Mouse (Mus musculus) hindbrain, embryonic 12.5 days (tissue): Measurements from ENCODE around the gene Praf2. TPM values are rescaled to one million over a fixed set of nuclear protein-coding genes. Genes with fewer than 3 reads are reported as not detected.
"Not testable (repeated sequence)": the region's sequence is repeated elsewhere in the genome, so short reads cannot be mapped to it uniquely, and the experiment has no call there.

ENCODE experiments used
- ATAC-seq: fragments of 200-750 bp; cut with Nextera tagmentation; 2 replicates; pipeline ENCODE4 v1.8.0; 2017; ENCODE audit warnings: moderate TSS enrichment; ENCODE audit not compliant: low FRiP score
- H3K27ac ChIP-seq: fragments of 300-500 bp; sonication (generic); 2 replicates; pipeline ENCODE4 v1.5.1; 2016; ENCODE audit warnings: mild to moderate bottlenecking
- H3K27me3 ChIP-seq: fragments of 300-500 bp; sonication (generic); 2 replicates; pipeline ENCODE4 v1.6.1; 2016; ENCODE audit warnings: mild to moderate bottlenecking
- H3K36me3 ChIP-seq: fragments of 300-500 bp; sonication (generic); 2 replicates; pipeline ENCODE4 v1.6.1; 2016; ENCODE audit warnings: mild to moderate bottlenecking
- H3K4me1 ChIP-seq: fragments of 300-500 bp; sonication (generic); 2 replicates; pipeline ENCODE4 v1.6.1; 2016
- H3K4me2 ChIP-seq: fragments of 300-500 bp; sonication (generic); replicated peaks from 2 replicates; pipeline ENCODE4 v1.6.1; 2016; ENCODE audit warnings: mild to moderate bottlenecking
- H3K4me3 ChIP-seq: fragments of 300-500 bp; sonication (generic); 2 replicates; pipeline ENCODE4 v1.5.1; 2016; ENCODE audit warnings: mild to moderate bottlenecking
- H3K9ac ChIP-seq: fragments of 300-500 bp; sonication (generic); 2 replicates; pipeline ENCODE4 v1.6.1; 2016; ENCODE audit warnings: mild to moderate bottlenecking, moderate library complexity
- H3K9me3 ChIP-seq: fragments of 300-500 bp; sonication (generic); replicated peaks from 2 replicates; pipeline ENCODE4 v1.6.1; 2016; ENCODE audit warnings: mild to moderate bottlenecking
- WGBS: fragments of 180-500 bp; shearing (Covaris S2); methylation state at CpG from one replicate; pipeline ENCODE4 v1.1.7; 2016; 5-methylcytosine and 5-hydroxymethylcytosine counted together
- polyA plus RNA-seq: library from polyadenylated mRNA; unstranded; fragments of >200 nt; fragmentation: Nextera tagmentation; extraction: Ambion mirVana; gene quantifications from 2 replicates; pipeline ENCODE4 v1.2.1, GENCODE M21; 2016

Gene Praf2
- polyA plus RNA-seq, 1 experiment from 2014 or later: 86.0 TPM

GRCm38 (mm10) chrX:7741103-7741502, 12.9 kb downstream of the Praf2 start:
- Histone ChIP-seq H3K9me3 (no peaks in the 10 kb centered on the region), H3K36me3 (0 out of 2 replicates have a peak, but pooled peaks cover 11% of the 10 kb centered on the region), H3K4me2 (no peak overlapping the region), H3K9ac (no peak overlapping the region), H3K27ac (no peak overlapping the region), H3K4me1 (no peaks in the 10 kb centered on the region), H3K27me3 (no peaks in the 10 kb centered on the region), H3K4me3 (no peak overlapping the region)
- ATAC-seq: no peak
- WGBS: 79% methylated on average over 5 of the region's 5 CpGs

GRCm38 (mm10) chrX:7743470-7743869, 15.2 kb downstream of the Praf2 start:
- H3K27me3 ChIP-seq: no peaks in the 10 kb centered on the region
- 47% methylated on average over 5 of the region's 5 CpGs for WGBS
- no peak overlapping the region for H3K4me3 ChIP-seq
- H3K27ac ChIP-seq: no peak overlapping the region
- no peaks in the 10 kb centered on the region for H3K36me3 ChIP-seq
- no peak for ATAC-seq
- no peaks in the 10 kb centered on the region for H3K9me3 ChIP-seq
- no peak overlapping the region for H3K9ac ChIP-seq
- no peak overlapping the region for H3K4me2 ChIP-seq
- H3K4me1 ChIP-seq: no peaks in the 10 kb centered on the region

- 56% methylated on average over 1 of the region's 1 CpGs for WGBS
- no peak for ATAC-seq
These were observed 16.7 kb downstream of the Praf2 start for GRCm38 (mm10) chrX:7744940-7745339.

GRCm38 (mm10) chrX:7745429-7745828, 17.2 kb downstream of the Praf2 start:
- WGBS: 92% methylated on average over 8 of the region's 8 CpGs
- Histone ChIP-seq H3K36me3 (no peaks in the 10 kb centered on the region), H3K4me1 (0 out of 2 replicates have a peak, but pooled peaks cover 3% of the 10 kb centered on the region), H3K4me2 (no peak overlapping the region), H3K4me3 (no peak overlapping the region), H3K27ac (no peak overlapping the region), H3K9ac (no peak overlapping the region), H3K9me3 (no peaks in the 10 kb centered on the region), H3K27me3 (no peaks in the 10 kb centered on the region)
- ATAC-seq: no peak

More at GRCm38 (mm10) chrX:7744940-7745339, 16.7 kb downstream of the Praf2 start:
- Histone ChIP-seq H3K4me2 (no peak overlapping the region), H3K9me3 (no peaks in the 10 kb centered on the region), H3K4me3 (no peak overlapping the region), H3K4me1 (0 out of 2 replicates have a peak, but pooled peaks cover 2% of the 10 kb centered on the region), H3K9ac (no peak overlapping the region), H3K27me3 (no peaks in the 10 kb centered on the region), H3K36me3 (no peaks in the 10 kb centered on the region), H3K27ac (no peak overlapping the region)

- peak within 1 kb of the TSS; percentile 52 for H3K4me2 ChIP-seq
- H3K36me3 ChIP-seq: no peaks in the 10 kb centered on the region
- no peaks in the 10 kb centered on the region for H3K27me3 ChIP-seq
- H3K4me1 ChIP-seq: 0 out of 2 replicates have a peak, but pooled peaks cover 3% of the 10 kb centered on the region
- peak within 1 kb of the TSS; percentile 76 for H3K9ac ChIP-seq
- H3K27ac ChIP-seq: no peak within 1 kb of the TSS
- peak; percentile 88 for ATAC-seq
- 11% methylated on average over 44 of the region's 56 CpGs for WGBS
- H3K4me3 ChIP-seq: peak within 1 kb of the TSS; percentile 63
- no peaks in the 10 kb centered on the region for H3K9me3 ChIP-seq
These were observed 22.3 kb downstream of the Praf2 start, which contains the start of gene Ccdc120 for GRCm38 (mm10) chrX:7750432-7751116. Gene Ccdc120 (minus strand): TSS chrX:7750905.

- not testable (repeated sequence) for H3K9me3 ChIP-seq, H3K36me3 ChIP-seq, H3K27ac ChIP-seq, H3K4me2 ChIP-seq, H3K4me1 ChIP-seq, H3K27me3 ChIP-seq, H3K4me3 ChIP-seq, H3K9ac ChIP-seq
- ATAC-seq: 0 out of 2 replicates have a peak, but pooled peaks have one; percentile 47
- WGBS: 13% methylated on average over 3 of the region's 3 CpGs
These were observed 25.4 kb downstream of the Praf2 start for GRCm38 (mm10) chrX:7753627-7754026.

- peak within 1 kb of the TSS; percentile 67 for H3K4me2 ChIP-seq
- peaks cover 7% of the 10 kb centered on the region; the same call in 1 of the 2 replicates for H3K36me3 ChIP-seq
- no peaks in the 10 kb centered on the region for H3K27me3 ChIP-seq
- 27% methylated on average over 33 of the region's 38 CpGs for WGBS
- peak; percentile 95 for ATAC-seq
- peak within 1 kb of the TSS; percentile 62 for H3K4me3 ChIP-seq
- H3K4me1 ChIP-seq: peaks cover 17% of the 10 kb centered on the region; the same call in 1 of the 2 replicates
- H3K27ac ChIP-seq: peak within 1 kb of the TSS; percentile 70
- no peaks in the 10 kb centered on the region for H3K9me3 ChIP-seq
- H3K9ac ChIP-seq: peak within 1 kb of the TSS; percentile 69
These were observed 34.1 kb downstream of the Praf2 start, which contains the start of gene Tfe3 for GRCm38 (mm10) chrX:7762137-7762920. Gene Tfe3 (plus strand): TSS chrX:7762560.

- Histone ChIP-seq H3K27me3 (no peaks in the 10 kb centered on the region), H3K9me3 (no peaks in the 10 kb centered on the region), H3K36me3 (peaks cover 12% of the 10 kb centered on the region; the same call in 1 of the 2 replicates), H3K4me1 (peaks cover 17% of the 10 kb centered on the region; the same call in 1 of the 2 replicates), H3K9ac (peak overlapping the region; percentile 69), H3K4me3 (peak overlapping the region; percentile 62), H3K27ac (peak overlapping the region; percentile 70), H3K4me2 (peak overlapping the region; percentile 67)
- ATAC-seq: peak; percentile 34
- WGBS: 22% methylated on average over 20 of the region's 21 CpGs
These were observed 34.6 kb downstream of the Praf2 start for GRCm38 (mm10) chrX:7762921-7763197.

- peak; percentile 17; the same call in 1 of the 2 replicates for ATAC-seq
- Histone ChIP-seq H3K36me3 (peaks cover 12% of the 10 kb centered on the region; the same call in 1 of the 2 replicates), H3K27me3 (no peaks in the 10 kb centered on the region), H3K4me3 (peak overlapping the region; percentile 62), H3K9me3 (no peaks in the 10 kb centered on the region), H3K9ac (peak overlapping the region; percentile 69), H3K4me1 (peaks cover 17% of the 10 kb centered on the region; the same call in 1 of the 2 replicates), H3K27ac (no peak overlapping the region), H3K4me2 (peak overlapping the region; percentile 67)
- 22% methylated on average over 22 of the region's 22 CpGs for WGBS
These were observed 35.6 kb downstream of the Praf2 start for GRCm38 (mm10) chrX:7763631-7764393.

- 14% methylated on average over 9 of the region's 9 CpGs for WGBS
- no peaks in the 10 kb centered on the region for H3K9me3 ChIP-seq
- peaks cover 13% of the 10 kb centered on the region; the same call in 1 of the 2 replicates for H3K36me3 ChIP-seq
- H3K27ac ChIP-seq: no peak overlapping the region
- H3K4me2 ChIP-seq: peak overlapping the region; percentile 67
- no peaks in the 10 kb centered on the region for H3K27me3 ChIP-seq
- H3K4me1 ChIP-seq: peaks cover 17% of the 10 kb centered on the region; the same call in 1 of the 2 replicates
- ATAC-seq: no peak
- peak overlapping the region; percentile 69 for H3K9ac ChIP-seq
- H3K4me3 ChIP-seq: peak overlapping the region; percentile 62
These were observed 36.5 kb downstream of the Praf2 start for GRCm38 (mm10) chrX:7764657-7765280.

GRCm38 (mm10) chrX:7765281-7765670, 37.0 kb downstream of the Praf2 start:
- 30% methylated on average over 13 of the region's 13 CpGs for WGBS
- Histone ChIP-seq H3K9ac (peak overlapping the region; percentile 38), H3K4me3 (peak overlapping the region; percentile 62), H3K4me2 (peak overlapping the region; percentile 67), H3K9me3 (no peaks in the 10 kb centered on the region), H3K27ac (no peak overlapping the region), H3K27me3 (no peaks in the 10 kb centered on the region), H3K36me3 (peaks cover 18% of the 10 kb centered on the region; the same call in 1 of the 2 replicates), H3K4me1 (peaks cover 17% of the 10 kb centered on the region; the same call in 1 of the 2 replicates)
- ATAC-seq: no peak
